Mouse (Mus musculus): ENCODE data around the gene Sf3b1.

DNA sequence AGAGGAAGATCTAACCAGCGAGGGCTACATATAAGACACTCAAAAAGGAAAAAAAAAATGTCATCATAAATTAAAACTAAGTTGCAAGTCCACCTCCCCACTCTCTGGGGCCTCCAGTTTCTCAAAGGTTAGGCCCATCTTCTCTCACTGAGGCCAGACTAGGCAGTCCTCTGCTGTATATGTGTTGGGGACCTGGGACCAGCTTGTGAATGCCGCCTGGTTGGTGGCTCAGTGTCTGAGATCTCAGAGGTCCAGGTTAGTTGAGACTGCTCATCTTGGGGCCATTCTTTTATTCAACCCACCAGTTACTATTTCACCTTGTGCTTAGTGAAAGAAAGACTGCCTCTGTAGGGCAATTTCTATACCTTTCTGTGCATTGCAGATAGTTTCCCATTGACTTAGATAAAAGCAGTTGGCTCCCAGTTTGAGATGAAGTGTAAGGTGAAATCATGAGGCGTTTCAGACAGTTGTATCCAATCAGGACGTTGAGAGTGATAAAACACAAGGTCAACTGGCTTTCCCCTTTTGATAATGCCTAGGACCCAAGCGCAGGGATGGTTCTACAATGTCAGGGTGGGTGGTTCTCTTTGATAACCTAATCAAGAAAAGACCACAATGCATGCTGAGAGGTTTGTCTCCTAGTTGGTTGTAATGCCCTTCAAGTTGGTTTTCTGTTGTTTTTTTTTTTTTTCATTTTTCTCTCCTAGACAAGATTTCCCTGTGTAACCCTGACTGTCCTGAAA lies 48.5 kb upstream of the Sf3b1 start:
- no peak for TF ChIP-seq GATA1 (IDR thresholded peaks at IDR 0.05; ENCODE audit: low read length)
- no peak for TF ChIP-seq TAL1 (IDR thresholded peaks at IDR 0.05; ENCODE audit: low read length)
